Mouse (Mus musculus): ENCODE results near the gene Cs. TPM values are rescaled to one million over a fixed set of nuclear protein-coding genes. Genes with fewer than 3 reads are reported as not detected.

The Cs gene
- polyA plus RNA-seq, 1 experiment from 2014 or later = 271 TPM

DNA sequence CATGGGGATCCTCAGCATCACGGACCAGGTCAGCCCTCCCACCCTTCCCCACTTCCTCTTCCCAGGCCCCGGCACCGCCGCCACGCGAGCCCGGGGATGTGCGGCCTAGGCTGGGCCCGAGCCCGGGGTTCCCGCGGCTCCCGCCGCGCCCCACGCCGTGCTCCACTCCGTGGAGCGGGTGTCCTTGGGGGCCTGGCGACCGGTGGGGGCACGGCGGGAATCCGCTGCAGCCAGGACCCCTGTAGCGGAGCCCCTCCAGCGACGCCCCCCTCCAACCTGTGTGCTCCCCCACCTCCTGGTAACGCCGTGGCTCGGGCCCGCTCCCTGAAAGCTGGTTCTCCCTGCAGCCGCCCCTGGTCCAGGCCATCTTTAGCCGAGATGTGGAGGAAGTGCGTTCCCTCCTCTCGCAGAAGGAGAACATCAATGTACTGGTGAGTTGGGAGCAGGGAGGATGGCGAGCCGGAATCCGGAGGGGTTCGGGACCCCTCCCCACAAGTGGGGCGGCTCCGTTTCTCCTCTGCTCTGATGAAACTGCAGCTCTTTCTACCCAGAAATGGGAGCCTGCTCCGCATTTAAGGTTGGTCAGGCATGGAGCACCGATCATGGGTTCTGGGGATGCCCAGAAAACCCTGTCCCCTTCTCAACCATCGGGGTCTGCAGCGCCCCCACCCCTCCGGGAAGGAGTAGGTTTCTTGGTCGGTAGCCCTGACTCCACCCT, 39.8 kb downstream of the Cs start:
- ATAC-seq (ENCODE audit: low FRiP score) (peak; percentile 69), DNase-seq (ENCODE audit: low spot score) (peak; percentile 63)
- Histone ChIP-seq H3K27me3 (ENCODE audit: control insufficient read depth, insufficient read depth, low read length) (no peaks in the 10 kb centered on the region), H3K9me3 (ENCODE audit: control insufficient read depth, low read length) (no peaks in the 10 kb centered on the region), H3K4me3 (replicated peaks; ENCODE audit: low read length) (peak overlapping the region; percentile 92), H3K27ac (peak overlapping the region; percentile 95), H3K4me2 (replicated peaks) (peak overlapping the region; percentile 71), H3K9ac (peak overlapping the region; percentile 100), H3K36me3 (replicated peaks; ENCODE audit: control insufficient read depth, insufficient read depth) (peaks cover 42% of the 10 kb centered on the region), H3K4me1 (replicated peaks; ENCODE audit: control insufficient read depth, insufficient read depth, low read length) (peaks cover 24% of the 10 kb centered on the region)
- WGBS = 0% methylated on average over 23 of the region's 47 CpGs

DNA sequence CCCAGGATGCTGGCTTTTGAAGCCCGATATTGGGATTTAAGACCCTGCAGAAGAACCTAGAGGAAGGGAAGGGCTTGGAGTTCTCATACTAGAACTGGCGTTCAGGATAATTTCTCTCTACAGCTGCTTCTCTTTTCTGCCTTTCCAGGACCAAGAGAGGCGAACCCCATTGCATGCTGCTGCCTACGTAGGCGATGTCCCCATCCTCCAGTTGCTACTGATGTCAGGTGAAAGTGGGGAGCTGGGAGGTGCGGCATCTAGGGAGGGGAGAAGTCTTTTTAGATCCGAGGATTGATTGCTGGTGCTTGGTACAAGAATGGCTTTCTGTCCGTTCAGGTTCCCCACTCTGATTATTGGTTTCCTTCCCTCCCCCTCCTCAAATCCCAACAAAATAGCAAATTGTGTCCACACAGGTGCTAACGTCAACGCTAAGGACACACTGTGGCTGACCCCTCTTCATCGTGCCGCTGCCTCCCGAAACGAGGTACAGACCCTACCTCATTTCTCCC, 40.5 kb downstream of the Cs start:
- Histone ChIP-seq H3K9ac (peak overlapping the region; percentile 100), H3K9me3 (ENCODE audit: control insufficient read depth, low read length) (no peaks in the 10 kb centered on the region), H3K27ac (peak overlapping the region; percentile 95), H3K4me2 (replicated peaks) (peak overlapping the region; percentile 71), H3K27me3 (ENCODE audit: control insufficient read depth, insufficient read depth, low read length) (no peaks in the 10 kb centered on the region), H3K4me3 (replicated peaks; ENCODE audit: low read length) (peak overlapping the region; percentile 92), H3K36me3 (replicated peaks; ENCODE audit: control insufficient read depth, insufficient read depth) (peaks cover 48% of the 10 kb centered on the region), H3K4me1 (replicated peaks; ENCODE audit: control insufficient read depth, insufficient read depth, low read length) (peaks cover 24% of the 10 kb centered on the region)
- DNase-seq (ENCODE audit: low spot score) = no peak
- 51% methylated on average over 14 of the region's 14 CpGs for WGBS
- ATAC-seq (ENCODE audit: low FRiP score) = no peak

DNA sequence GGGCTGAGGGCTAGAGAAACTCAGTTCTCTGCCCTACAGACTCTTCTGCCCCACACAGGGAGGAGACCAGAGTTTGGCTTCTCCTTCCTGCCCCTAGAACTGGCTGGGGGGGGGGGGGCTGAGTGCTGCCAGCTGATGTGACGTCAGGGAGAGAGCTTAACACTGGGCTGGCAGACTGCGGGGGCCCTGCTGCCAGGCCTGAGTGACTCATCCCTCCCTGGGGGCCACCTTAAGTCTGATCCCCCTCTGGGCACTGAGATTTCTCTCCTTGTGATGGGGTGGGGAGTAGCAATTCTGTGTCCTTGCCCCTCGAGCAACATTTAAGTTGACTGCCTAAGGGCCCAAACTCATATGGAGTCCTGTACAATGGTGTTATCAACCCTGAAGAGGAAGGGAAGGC, 40.9 kb downstream of the Cs start:
- H3K27me3 ChIP-seq (ENCODE audit: control insufficient read depth, insufficient read depth, low read length) = no peaks in the 10 kb centered on the region
- peaks cover 52% of the 10 kb centered on the region for H3K36me3 ChIP-seq (replicated peaks; ENCODE audit: control insufficient read depth, insufficient read depth)
- H3K27ac ChIP-seq = peak overlapping the region; percentile 95
- H3K9me3 ChIP-seq (ENCODE audit: control insufficient read depth, low read length) = no peaks in the 10 kb centered on the region
- peak overlapping the region; percentile 100 for H3K9ac ChIP-seq
- ATAC-seq (ENCODE audit: low FRiP score) (no peak), DNase-seq (ENCODE audit: low spot score) (no peak)
- peak overlapping the region; percentile 71 for H3K4me2 ChIP-seq (replicated peaks)
- 49% methylated on average over 3 of the region's 3 CpGs for WGBS
- peaks cover 24% of the 10 kb centered on the region for H3K4me1 ChIP-seq (replicated peaks; ENCODE audit: control insufficient read depth, insufficient read depth, low read length)
- peak overlapping the region; percentile 92 for H3K4me3 ChIP-seq (replicated peaks; ENCODE audit: low read length)

DNA sequence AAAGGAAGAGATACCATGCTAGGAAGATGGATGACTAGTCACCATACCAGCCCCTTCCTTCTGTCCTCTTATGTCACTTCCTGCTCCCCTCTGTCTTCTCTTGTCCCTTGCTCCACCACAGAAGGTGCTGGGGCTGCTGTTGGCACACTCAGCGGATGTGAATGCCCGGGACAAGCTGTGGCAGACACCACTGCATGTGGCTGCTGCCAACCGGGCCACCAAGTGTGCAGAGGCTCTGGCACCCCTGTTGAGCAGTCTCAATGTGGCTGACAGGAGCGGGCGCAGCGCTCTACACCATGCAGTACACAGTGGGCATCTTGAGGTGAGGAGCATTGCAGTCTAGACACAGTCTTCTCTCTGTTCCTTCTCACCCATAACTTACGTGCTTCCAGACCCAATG, 41.7 kb downstream of the Cs start:
- no peak overlapping the region for H3K27ac ChIP-seq
- H3K9me3 ChIP-seq (ENCODE audit: control insufficient read depth, low read length) = no peaks in the 10 kb centered on the region
- peak overlapping the region; percentile 100; the same call in 1 of the 2 replicates for H3K9ac ChIP-seq
- H3K36me3 ChIP-seq (replicated peaks; ENCODE audit: control insufficient read depth, insufficient read depth) = peaks cover 60% of the 10 kb centered on the region
- no peak overlapping the region for H3K4me2 ChIP-seq (replicated peaks)
- no peak overlapping the region for H3K4me3 ChIP-seq (replicated peaks; ENCODE audit: low read length)
- no peaks in the 10 kb centered on the region for H3K27me3 ChIP-seq (ENCODE audit: control insufficient read depth, insufficient read depth, low read length)
- ATAC-seq (ENCODE audit: low FRiP score) (no peak), DNase-seq (ENCODE audit: low spot score) (no peak)
- 94% methylated on average over 7 of the region's 7 CpGs for WGBS
- peaks cover 24% of the 10 kb centered on the region for H3K4me1 ChIP-seq (replicated peaks; ENCODE audit: control insufficient read depth, insufficient read depth, low read length)

DNA sequence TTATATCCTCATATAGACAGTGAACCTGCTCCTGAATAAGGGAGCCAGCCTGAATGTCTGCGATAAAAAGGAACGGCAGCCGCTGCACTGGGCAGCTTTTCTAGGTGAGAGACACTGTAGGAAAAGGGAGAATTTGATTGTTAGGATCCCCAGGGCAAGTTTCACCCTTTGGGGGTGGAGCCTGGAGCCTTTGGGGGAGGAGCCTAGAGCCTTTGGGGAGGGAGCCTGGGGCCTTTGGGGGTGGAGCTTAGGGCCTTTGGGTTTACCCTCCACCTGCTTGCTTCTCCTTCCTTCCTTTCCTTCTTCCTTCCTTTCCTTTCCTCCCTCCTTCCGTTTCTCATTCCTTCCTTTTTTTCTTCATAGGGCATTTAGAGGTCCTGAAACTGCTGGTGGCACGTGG, 43.0 kb downstream of the Cs start:
- WGBS = 88% methylated on average over 5 of the region's 5 CpGs
- no peak for ATAC-seq (ENCODE audit: low FRiP score)

DNA sequence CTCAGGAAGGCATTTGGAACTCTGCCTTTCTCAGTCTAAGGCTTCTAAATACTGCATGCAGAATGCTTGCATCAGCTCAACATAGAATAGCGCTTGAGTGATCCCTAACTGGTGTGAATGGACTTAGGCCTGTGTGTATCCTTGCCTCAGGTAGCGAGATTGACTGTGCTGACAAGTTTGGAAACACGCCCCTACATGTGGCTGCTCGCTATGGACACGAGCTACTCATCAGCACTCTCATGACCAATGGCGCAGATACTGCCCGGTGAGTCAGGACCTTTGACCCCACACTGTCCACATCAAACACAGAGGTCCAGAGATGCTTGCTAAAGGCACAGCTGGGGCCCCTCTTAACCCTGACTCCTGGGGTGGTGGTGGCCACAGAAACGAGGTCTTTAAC, 44.9 kb downstream of the Cs start:
- peaks cover 93% of the 10 kb centered on the region for H3K36me3 ChIP-seq (replicated peaks; ENCODE audit: control insufficient read depth, insufficient read depth)

More for the DNA sequence above, 43.0 kb downstream of the Cs start:
- no peak for DNase-seq (ENCODE audit: low spot score)
- no peaks in the 10 kb centered on the region for H3K27me3 ChIP-seq (ENCODE audit: control insufficient read depth, insufficient read depth, low read length)
- H3K4me1 ChIP-seq (replicated peaks; ENCODE audit: control insufficient read depth, insufficient read depth, low read length) = peaks cover 24% of the 10 kb centered on the region
- H3K27ac ChIP-seq = no peak overlapping the region
- H3K4me3 ChIP-seq (replicated peaks; ENCODE audit: low read length) = no peak overlapping the region
- no peak overlapping the region for H3K9ac ChIP-seq
- no peak overlapping the region for H3K4me2 ChIP-seq (replicated peaks)
- H3K36me3 ChIP-seq (replicated peaks; ENCODE audit: control insufficient read depth, insufficient read depth) = peaks cover 73% of the 10 kb centered on the region
- no peaks in the 10 kb centered on the region for H3K9me3 ChIP-seq (ENCODE audit: control insufficient read depth, low read length)

DNA sequence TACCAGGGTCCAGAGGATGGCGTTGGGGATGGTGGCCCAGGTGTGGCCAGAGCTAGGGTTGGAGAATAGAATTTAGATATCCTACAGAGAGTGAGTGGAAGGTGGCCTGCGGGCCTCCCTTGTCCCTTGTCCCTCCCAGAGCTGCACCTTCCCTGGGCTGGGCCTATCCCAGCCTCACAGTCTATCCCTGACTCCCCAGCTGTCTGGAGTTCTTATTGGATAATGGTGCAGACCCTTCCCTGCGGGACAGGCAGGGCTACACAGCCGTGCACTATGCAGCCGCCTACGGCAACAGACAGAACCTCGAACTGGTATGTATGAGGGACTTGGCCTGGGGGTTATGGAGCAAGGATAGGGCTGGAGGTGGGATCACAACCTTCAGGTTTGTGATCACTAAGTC, 48.4 kb downstream of the Cs start:
- H3K4me2 ChIP-seq (replicated peaks) = no peak overlapping the region
- no peak overlapping the region for H3K27ac ChIP-seq
- H3K9ac ChIP-seq = no peak overlapping the region
- no peaks in the 10 kb centered on the region for H3K9me3 ChIP-seq (ENCODE audit: control insufficient read depth, low read length)
- H3K36me3 ChIP-seq (replicated peaks; ENCODE audit: control insufficient read depth, insufficient read depth) = peaks cover 99% of the 10 kb centered on the region
- no peak for DNase-seq (ENCODE audit: low spot score)
- H3K27me3 ChIP-seq (ENCODE audit: control insufficient read depth, insufficient read depth, low read length) = no peaks in the 10 kb centered on the region
- H3K4me3 ChIP-seq (replicated peaks; ENCODE audit: low read length) = no peak overlapping the region
- 0 out of 2 replicates have a peak, but pooled peaks have one; percentile 16 for ATAC-seq (ENCODE audit: low FRiP score)
- 89% methylated on average over 7 of the region's 7 CpGs for WGBS
- no peaks in the 10 kb centered on the region for H3K4me1 ChIP-seq (replicated peaks; ENCODE audit: control insufficient read depth, insufficient read depth, low read length)

More for the DNA sequence above, 44.9 kb downstream of the Cs start:
- H3K4me3 ChIP-seq (replicated peaks; ENCODE audit: low read length) = no peak overlapping the region
- no peak for DNase-seq (ENCODE audit: low spot score)
- H3K27ac ChIP-seq = no peak overlapping the region
- peaks cover 17% of the 10 kb centered on the region for H3K4me1 ChIP-seq (replicated peaks; ENCODE audit: control insufficient read depth, insufficient read depth, low read length)
- H3K4me2 ChIP-seq (replicated peaks) = no peak overlapping the region
- H3K9me3 ChIP-seq (ENCODE audit: control insufficient read depth, low read length) = no peaks in the 10 kb centered on the region
- no peak for ATAC-seq (ENCODE audit: low FRiP score)
- 85% methylated on average over 8 of the region's 8 CpGs for WGBS
- no peak overlapping the region for H3K9ac ChIP-seq
- no peaks in the 10 kb centered on the region for H3K27me3 ChIP-seq (ENCODE audit: control insufficient read depth, insufficient read depth, low read length)

DNA sequence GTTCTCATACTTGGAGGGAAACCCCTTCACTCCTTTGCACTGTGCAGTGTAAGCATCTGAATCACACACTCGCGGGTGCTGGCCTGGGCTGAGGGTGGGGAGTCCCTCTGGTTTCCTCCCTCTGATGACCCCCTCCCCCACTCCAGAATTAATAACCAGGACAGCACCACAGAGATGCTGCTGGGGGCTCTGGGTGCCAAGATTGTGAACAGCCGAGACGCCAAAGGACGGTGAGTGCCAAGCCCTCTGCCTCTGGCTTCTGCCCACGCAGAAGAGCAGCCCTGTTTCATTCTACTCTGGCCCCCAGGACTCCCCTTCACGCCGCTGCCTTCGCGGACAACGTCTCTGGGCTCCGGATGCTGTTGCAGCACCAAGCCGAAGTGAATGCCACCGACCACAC, 51.4 kb downstream of the Cs start:
- H3K4me3 ChIP-seq (replicated peaks; ENCODE audit: low read length) = no peak overlapping the region
- no peak overlapping the region for H3K4me2 ChIP-seq (replicated peaks)
- H3K9me3 ChIP-seq (ENCODE audit: control insufficient read depth, low read length) = no peaks in the 10 kb centered on the region
- 90% methylated on average over 14 of the region's 14 CpGs for WGBS
- H3K4me1 ChIP-seq (replicated peaks; ENCODE audit: control insufficient read depth, insufficient read depth, low read length) = no peaks in the 10 kb centered on the region
- no peak overlapping the region for H3K9ac ChIP-seq
- ATAC-seq (ENCODE audit: low FRiP score) (no peak), DNase-seq (ENCODE audit: low spot score) (no peak)
- no peaks in the 10 kb centered on the region for H3K27me3 ChIP-seq (ENCODE audit: control insufficient read depth, insufficient read depth, low read length)
- peaks cover 100% of the 10 kb centered on the region for H3K36me3 ChIP-seq (replicated peaks; ENCODE audit: control insufficient read depth, insufficient read depth)
- no peak overlapping the region for H3K27ac ChIP-seq

DNA sequence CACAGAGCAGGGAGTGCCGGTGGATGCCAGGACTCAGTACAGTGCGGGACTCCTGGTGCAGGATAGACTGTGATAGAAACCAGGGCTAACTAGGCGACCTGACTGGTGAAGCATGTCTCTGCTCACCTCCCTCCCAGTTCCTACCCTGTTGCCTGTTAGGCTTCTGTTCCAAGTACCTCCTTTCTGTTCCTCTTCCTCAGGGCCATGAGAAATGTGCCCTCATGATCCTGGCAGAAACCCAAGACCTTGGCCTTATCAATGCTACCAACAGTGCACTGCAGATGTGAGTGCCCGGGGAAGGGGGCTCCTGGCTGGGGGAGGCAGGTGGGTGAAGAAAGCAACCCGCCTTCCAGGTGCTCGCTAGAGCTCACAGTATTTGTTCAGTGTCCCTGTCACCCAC, 52.0 kb downstream of the Cs start:
- H3K4me3 ChIP-seq (replicated peaks; ENCODE audit: low read length) = no peak overlapping the region
- no peaks in the 10 kb centered on the region for H3K9me3 ChIP-seq (ENCODE audit: control insufficient read depth, low read length)
- H3K9ac ChIP-seq = no peak overlapping the region
- H3K27me3 ChIP-seq (ENCODE audit: control insufficient read depth, insufficient read depth, low read length) = no peaks in the 10 kb centered on the region
- no peak overlapping the region for H3K27ac ChIP-seq
- H3K36me3 ChIP-seq (replicated peaks; ENCODE audit: control insufficient read depth, insufficient read depth) = peaks cover 95% of the 10 kb centered on the region
- no peaks in the 10 kb centered on the region for H3K4me1 ChIP-seq (replicated peaks; ENCODE audit: control insufficient read depth, insufficient read depth, low read length)
- no peak for ATAC-seq (ENCODE audit: low FRiP score)
- WGBS = 83% methylated on average over 6 of the region's 6 CpGs
- no peak for DNase-seq (ENCODE audit: low spot score)
- no peak overlapping the region for H3K4me2 ChIP-seq (replicated peaks)
